Comparison of ENCODE assay signal across 16 mouse cellular contexts in the genomic region with DNA sequence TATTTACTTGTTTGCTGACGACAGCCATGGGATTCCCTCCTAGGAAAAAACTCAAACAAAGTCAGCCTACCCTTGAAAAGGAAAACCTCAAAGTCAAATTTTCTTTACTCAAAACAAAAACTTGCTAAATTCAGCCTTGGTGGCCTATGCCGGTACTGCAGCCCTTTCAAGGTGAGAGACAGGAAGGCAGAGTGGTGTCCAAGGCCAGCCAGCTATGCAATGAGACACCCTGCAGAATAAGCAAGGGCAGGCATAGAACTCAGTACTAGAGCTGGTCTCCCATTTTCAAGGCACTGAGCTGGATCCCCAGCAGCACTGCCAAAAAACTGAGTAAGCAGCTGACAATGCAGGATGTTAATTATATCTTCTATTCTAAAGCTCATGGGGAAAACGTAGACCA. TPM values are rescaled to one million over a fixed set of nuclear protein-coding genes. Genes with fewer than 3 reads are reported as not detected.
DNase-seq lines count a peak whose midpoint lies in the region; ATAC-seq and TF ChIP-seq lines count a peak whose summit lies in the region.
"Had no signal": no experiment of that assay in that cellular context is flagged by ENCODE, and none has a peak within 500 bp of the region (broad histone marks: within the 10 kb centered on the region; RNA-seq: fewer than 3 reads in every experiment).

No protein-coding gene starts in this region.

- no peak for TF ChIP-seq EP300 in stomach, postnatal 0 days (optimal IDR thresholded peaks at IDR 0.05)

- peak; percentile 28 for DNase-seq in kidney, postnatal 0 days (ENCODE audit: low spot score)
- DNase-seq in kidney, adult 11 months, result no peak
- DNase-seq in retina, postnatal 1 day, result peak; percentile 6
- no peak for DNase-seq in retina, embryonic 14.5 days (ENCODE audit: low spot score)
- DNase-seq in adrenal gland, adult 2 months, result peak; percentile 84
- DNase-seq in stomach, postnatal 0 days (ENCODE audit: low spot score), result no peak
- DNase-seq in layer of hippocampus, adult 9-11 months, result no peak
- DNase-seq in embryo, embryonic 11 days, result no peak
- DNase-seq: cerebellum, postnatal 36 days; gastrocnemius, postnatal 25 days; kidney, postnatal 10 days; right cerebral cortex, adult 18-20 months had no signal

- H3K4me2 ChIP-seq in kidney, postnatal 0 days (ENCODE audit: low read length), result no peak overlapping the region
- no peak overlapping the region for H3K4me2 ChIP-seq in stomach, postnatal 0 days (replicated peaks; ENCODE audit: low read depth)

- TF ChIP-seq CTCF in kidney, postnatal 0 days (IDR thresholded peaks at IDR 0.05; ENCODE audit: low read depth), result peak; percentile 51; the same call in 1 of the 2 replicates
- TF ChIP-seq CTCF in stomach, postnatal 0 days (IDR thresholded peaks at IDR 0.05; ENCODE audit: low read depth), result peak; percentile 51

- no peak overlapping the region for H3K27ac ChIP-seq in kidney, postnatal 0 days
- no peak overlapping the region for H3K27ac ChIP-seq in stomach, postnatal 0 days (replicated peaks)

- no peaks in the 10 kb centered on the region for H3K27me3 ChIP-seq in kidney, postnatal 0 days (ENCODE audit: insufficient read depth, low read length)
- no peaks in the 10 kb centered on the region for H3K27me3 ChIP-seq in stomach, postnatal 0 days (ENCODE audit: control insufficient read depth, insufficient read depth, low read length)
- H3K27me3 ChIP-seq: Patski had no signal

- WGBS in kidney, postnatal 0 days, result 73% methylated on average over 3 of the region's 3 CpGs
- 68% methylated on average over 3 of the region's 3 CpGs for WGBS in stomach, postnatal 0 days

- no peak overlapping the region for H3K9ac ChIP-seq in kidney, postnatal 0 days (ENCODE audit: low read depth, low read length)
- H3K9ac ChIP-seq in stomach, postnatal 0 days (ENCODE audit: low read length), result no peak overlapping the region

- no peaks in the 10 kb centered on the region for H3K4me1 ChIP-seq in kidney, postnatal 0 days (replicated peaks; ENCODE audit: insufficient read depth, low read length)
- no peaks in the 10 kb centered on the region for H3K4me1 ChIP-seq in stomach, postnatal 0 days (replicated peaks; ENCODE audit: control insufficient read depth, insufficient read depth)

- ATAC-seq in kidney, postnatal 0 days (replicated peaks; ENCODE audit: low FRiP score, low read depth), result no peak
- ATAC-seq in stomach, postnatal 0 days (ENCODE audit: low FRiP score, low TSS enrichment), result no peak
- ATAC-seq: Patski had no signal

- H3K36me3 ChIP-seq in kidney, postnatal 0 days (ENCODE audit: insufficient read depth, low read length), result peaks cover 34% of the 10 kb centered on the region
- peaks cover 14% of the 10 kb centered on the region for H3K36me3 ChIP-seq in stomach, postnatal 0 days (ENCODE audit: control insufficient read depth, insufficient read depth, low read length)

- no peak overlapping the region for H3K4me3 ChIP-seq in kidney, postnatal 0 days (replicated peaks; ENCODE audit: low read depth, low read length)
- no peak overlapping the region for H3K4me3 ChIP-seq in stomach, postnatal 0 days (ENCODE audit: low read depth, low read length)

- H3K9me3 ChIP-seq in kidney, postnatal 0 days (replicated peaks; ENCODE audit: low read length), result no peaks in the 10 kb centered on the region
- no peaks in the 10 kb centered on the region for H3K9me3 ChIP-seq in stomach, postnatal 0 days (ENCODE audit: control insufficient read depth, low read length)

RNA-seq across cellular contexts. Expression of a gene that starts 33.9 kb away (rescaled TPM):
- polyA plus RNA-seq in kidney, postnatal 0 days (2015; fragmentation: Nextera tagmentation; extraction: Ambion mirVana), result 28.8 TPM in 2 replicates
- total RNA-seq in adrenal gland, adult 2 months (2021), result 10 to 100 TPM; 37.5 to 42.5 TPM
- 12.0 and 12.4 TPM in 2 replicates for polyA plus RNA-seq in adrenal gland, adult 2 months (2012; rRNA removed)
- polyA plus RNA-seq in stomach, postnatal 0 days (2015; fragmentation: Nextera tagmentation; extraction: Ambion mirVana), result 13.8 and 15.1 TPM in 2 replicates

RNA-seq across cellular contexts. Expression of a gene that starts 41.6 kb away (rescaled TPM):
- not detected in 2 replicates for polyA plus RNA-seq in kidney, postnatal 0 days (2015; fragmentation: Nextera tagmentation; extraction: Ambion mirVana)
- not detected for total RNA-seq in adrenal gland, adult 2 months (2021)
- not detected in 2 replicates for polyA plus RNA-seq in adrenal gland, adult 2 months (2012; rRNA removed)
- polyA plus RNA-seq in stomach, postnatal 0 days (2015; fragmentation: Nextera tagmentation; extraction: Ambion mirVana), result not detected in 2 replicates
- total RNA-seq: gastrocnemius, postnatal 25 days; heart, postnatal 25 days; left cerebral cortex, postnatal 25 days had no signal
- polyA plus RNA-seq: Patski; stomach, embryonic 16.5 days had no signal

RNA-seq across cellular contexts. Expression of a gene that starts 53.8 kb away (rescaled TPM):
- polyA plus RNA-seq in kidney, postnatal 0 days (2015; fragmentation: Nextera tagmentation; extraction: Ambion mirVana), result not detected in 2 replicates
- not detected for total RNA-seq in adrenal gland, adult 2 months (2021)
- polyA plus RNA-seq in adrenal gland, adult 2 months (2012; rRNA removed), result 0.06 TPM in 1 of 2 replicates, not detected in the other
- not detected in 2 replicates for polyA plus RNA-seq in stomach, postnatal 0 days (2015; fragmentation: Nextera tagmentation; extraction: Ambion mirVana)
- total RNA-seq: gastrocnemius, postnatal 25 days; heart, postnatal 25 days; left cerebral cortex, postnatal 25 days had no signal
- polyA plus RNA-seq: Patski; stomach, embryonic 16.5 days had no signal

Comparison
In these comparisons a context has a peak if more than half of its experiments do, and no peak if none do; other contexts are left out.
1. DNase-seq: peak in kidney, postnatal 0 days (single experiment), retina, postnatal 1 day (single experiment) and adrenal gland, adult 2 months (single experiment); none in kidney, adult 11 months (single experiment), retina, embryonic 14.5 days (single experiment), stomach, postnatal 0 days (single experiment), layer of hippocampus, adult 9-11 months (single experiment) and embryo, embryonic 11 days (single experiment).